Mouse (Mus musculus) lung, postnatal 0 days (tissue): ENCODE measurements around the gene Olfr1145. TPM values are rescaled to one million over a fixed set of nuclear protein-coding genes. Genes with fewer than 3 reads are reported as not detected.

ENCODE experiments used
- ATAC-seq: fragments of 200-750 bp; cut with Nextera tagmentation; 2 replicates; pipeline ENCODE4 v1.8.0; 2017; ENCODE audit warnings: moderate library complexity
- DNase-seq: peaks from one replicate; pipeline ENCODE4 v3.0.0-alpha.2; 2016; ENCODE audit warnings: low spot score
- H3K27ac ChIP-seq: fragments of 300-500 bp; sonication (generic); 2 replicates; pipeline ENCODE4 v1.5.1; 2014; ENCODE audit warnings: antibody characterized with exemption, mild to moderate bottlenecking, low read length, mixed read lengths
- H3K27me3 ChIP-seq: fragments of 300-500 bp; sonication (generic); replicated peaks from 2 replicates; pipeline ENCODE4 v1.6.1; 2014; ENCODE audit warnings: low read length, mixed read lengths; ENCODE audit not compliant: insufficient read depth
- H3K36me3 ChIP-seq: fragments of 300-500 bp; sonication (generic); 2 replicates; pipeline ENCODE4 v1.6.1; 2014; ENCODE audit warnings: low read length, mixed read lengths; ENCODE audit not compliant: insufficient read depth
- H3K4me1 ChIP-seq: fragments of 300-500 bp; sonication (generic); 2 replicates; pipeline ENCODE4 v1.6.1; 2014; ENCODE audit warnings: antibody characterized with exemption, low read depth, low read length, mixed read lengths; ENCODE audit not compliant: insufficient read depth
- H3K4me2 ChIP-seq: fragments of 300-500 bp; sonication (generic); replicated peaks from 2 replicates; pipeline ENCODE4 v1.6.1; 2014; ENCODE audit warnings: low read depth, mild to moderate bottlenecking, low read length, moderate library complexity, mixed read lengths
- H3K4me3 ChIP-seq: fragments of 300-500 bp; sonication (generic); 2 replicates; pipeline ENCODE4 v1.5.1; 2014; ENCODE audit warnings: low read depth, low read length
- H3K9ac ChIP-seq: fragments of 300-500 bp; sonication (generic); replicated peaks from 2 replicates; pipeline ENCODE4 v1.6.1; 2014; ENCODE audit warnings: low read depth, mild to moderate bottlenecking
- H3K9me3 ChIP-seq: fragments of 300-500 bp; sonication (generic); 2 replicates; pipeline ENCODE4 v1.6.1; 2016; ENCODE audit warnings: low read length, mixed read lengths
- CTCF ChIP-seq: IDR thresholded peaks from 2 replicates; pipeline ENCODE4 v1.5.1; 2016; ENCODE audit warnings: antibody characterized with exemption, mild to moderate bottlenecking
- EP300 ChIP-seq: IDR thresholded peaks from 2 replicates; pipeline ENCODE4 v1.6.1; 2016; ENCODE audit warnings: antibody characterized with exemption, mild to moderate bottlenecking, control low read depth
- WGBS: fragments of 180-500 bp; shearing (Covaris S2); extraction: QIAGEN DNeasy Blood & Tissue Kit; methylation state at CpG from one replicate; pipeline ENCODE4 v1.1.7; 2014; 5-methylcytosine and 5-hydroxymethylcytosine counted together
- polyA plus RNA-seq: library from polyadenylated mRNA; unstranded; fragments of >200 nt; fragmentation: Nextera tagmentation; extraction: Ambion mirVana; gene quantifications from 2 replicates; pipeline ENCODE4 v1.2.1, GENCODE M21; 2015

The Olfr1145 gene
- not detected in 2 replicates for polyA plus RNA-seq

GRCm38 (mm10) chr2:87809522-87809921 lies at the start of gene Olfr1145:
TSS of gene Olfr1145 (plus strand) at chr2:87809822.
- no peaks in the 10 kb centered on the region for H3K36me3 ChIP-seq
- TF ChIP-seq EP300: no peak
- TF ChIP-seq CTCF: no peak
- 58% methylated on average over 1 of the region's 1 CpGs for WGBS
- DNase-seq (no peak), ATAC-seq (no peak)
- H3K27me3 ChIP-seq: no peaks in the 10 kb centered on the region
- H3K9me3 ChIP-seq: no peaks in the 10 kb centered on the region
- H3K4me3 ChIP-seq: no peak within 1 kb of the TSS
- no peak within 1 kb of the TSS for H3K27ac ChIP-seq
- H3K4me2 ChIP-seq: no peak within 1 kb of the TSS
- H3K4me1 ChIP-seq: no peaks in the 10 kb centered on the region
- H3K9ac ChIP-seq: no peak within 1 kb of the TSS

DNA sequence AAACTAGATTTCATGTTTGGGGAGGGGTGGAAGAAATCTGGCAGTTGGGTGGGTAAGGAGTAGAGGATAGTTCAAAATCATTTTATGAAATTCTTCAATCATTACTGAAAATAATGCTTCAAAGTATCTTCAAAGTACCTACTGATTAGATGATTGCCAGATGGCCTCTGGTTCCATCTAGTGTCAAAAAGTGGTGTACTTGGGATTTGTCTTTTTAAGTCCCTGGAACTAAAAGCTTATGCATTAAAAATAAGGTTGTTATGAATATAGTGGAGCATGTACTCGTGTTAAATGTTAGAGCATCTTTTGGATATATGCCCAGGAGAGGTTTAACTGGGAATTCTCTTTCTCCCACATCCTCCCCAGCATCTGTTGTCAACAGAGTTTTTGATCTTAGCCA lies 33.5 kb upstream of the Olfr1145 start:
- H3K36me3 ChIP-seq: no peaks in the 10 kb centered on the region
- no peaks in the 10 kb centered on the region for H3K9me3 ChIP-seq
- 28% methylated on average over 1 of the region's 1 CpGs for WGBS
- H3K4me1 ChIP-seq: no peaks in the 10 kb centered on the region
- H3K4me3 ChIP-seq: no peak overlapping the region
- no peak overlapping the region for H3K9ac ChIP-seq
- no peaks in the 10 kb centered on the region for H3K27me3 ChIP-seq
- DNase-seq (no peak), ATAC-seq (no peak)
- H3K4me2 ChIP-seq: no peak overlapping the region
- H3K27ac ChIP-seq: no peak overlapping the region
- no peak for TF ChIP-seq CTCF
- no peak for TF ChIP-seq EP300

DNA sequence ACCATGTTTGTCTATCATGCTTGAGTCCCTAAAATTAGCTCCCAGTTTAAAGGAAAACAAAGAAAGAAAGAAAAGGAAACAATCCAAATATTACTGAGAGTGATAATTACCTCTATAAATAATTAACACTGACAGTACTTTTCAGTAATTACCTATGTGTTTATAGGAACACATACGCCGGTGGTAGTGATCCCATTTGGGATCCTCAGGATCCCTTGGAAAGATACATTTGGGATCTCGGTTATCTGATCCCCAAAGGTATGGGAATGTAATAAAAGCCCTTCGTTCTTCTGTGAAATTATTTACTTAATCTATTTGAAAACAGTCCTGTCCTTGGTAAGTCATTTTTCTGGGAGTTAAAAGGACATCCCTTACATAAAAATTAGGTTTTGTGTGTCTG lies 30.4 kb upstream of the Olfr1145 start, which contains the start of gene Olfr152:
Gene Olfr152, plus strand, starts transcription at position 301 of the 400 bp plus-strand sequence.
- Histone ChIP-seq H3K27me3 (no peaks in the 10 kb centered on the region), H3K4me3 (no peak within 1 kb of the TSS), H3K9ac (no peak within 1 kb of the TSS), H3K9me3 (no peaks in the 10 kb centered on the region), H3K4me2 (no peak within 1 kb of the TSS), H3K4me1 (no peaks in the 10 kb centered on the region), H3K36me3 (no peaks in the 10 kb centered on the region), H3K27ac (no peak within 1 kb of the TSS)
- ATAC-seq (no peak), DNase-seq (no peak)
- WGBS: 62% methylated on average over 4 of the region's 4 CpGs
- TF ChIP-seq CTCF (no peak), EP300 (no peak)

DNA sequence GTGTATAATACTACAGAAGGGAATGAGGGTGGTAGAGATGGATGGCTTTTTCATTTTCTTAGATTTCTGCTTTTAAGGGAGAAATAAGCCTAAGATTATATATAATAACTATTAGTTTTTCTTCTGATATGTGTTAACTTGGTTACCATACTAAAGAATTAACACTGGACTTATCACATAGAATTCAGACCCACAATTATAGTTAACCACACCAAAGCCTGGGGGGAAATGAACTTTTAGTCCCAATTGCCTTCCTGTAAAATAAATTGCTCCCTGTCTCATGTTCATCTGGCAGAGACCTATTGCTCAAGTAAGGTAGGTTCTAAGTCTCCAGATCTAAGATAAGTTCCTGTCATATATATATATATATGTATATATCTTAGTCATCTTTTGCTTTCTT lies 9.3 kb upstream of the Olfr1145 start, which contains the start of gene Olfr1143:
Gene Olfr1143, plus strand, starts transcription at position 301 of the 400 bp plus-strand sequence.
- DNase-seq: no peak
- TF ChIP-seq EP300 (no peak), CTCF (no peak)
- Histone ChIP-seq H3K4me2 (no peak within 1 kb of the TSS), H3K9me3 (no peaks in the 10 kb centered on the region), H3K27me3 (no peaks in the 10 kb centered on the region), H3K9ac (no peak within 1 kb of the TSS), H3K27ac (no peak within 1 kb of the TSS), H3K4me1 (no peaks in the 10 kb centered on the region), H3K36me3 (no peaks in the 10 kb centered on the region), H3K4me3 (no peak within 1 kb of the TSS)
- no peak for ATAC-seq

- no peaks in the 10 kb centered on the region for H3K27me3 ChIP-seq
- TF ChIP-seq EP300 (no peak), CTCF (no peak)
- DNase-seq (no peak), ATAC-seq (no peak)
- WGBS: 85% methylated on average over 1 of the region's 1 CpGs
- no peak within 1 kb of the TSS for H3K9ac ChIP-seq
- no peaks in the 10 kb centered on the region for H3K36me3 ChIP-seq
- no peak within 1 kb of the TSS for H3K4me3 ChIP-seq
- H3K27ac ChIP-seq: no peak within 1 kb of the TSS
- H3K4me1 ChIP-seq: no peaks in the 10 kb centered on the region
- no peaks in the 10 kb centered on the region for H3K9me3 ChIP-seq
- no peak within 1 kb of the TSS for H3K4me2 ChIP-seq
These were observed 20.6 kb downstream of the Olfr1145 start, which contains the start of gene Olfr1148 for GRCm38 (mm10) chr2:87830233-87830632. TSS of gene Olfr1148 (plus strand) at chr2:87830533.

GRCm38 (mm10) chr2:87843693-87844092 lies 34.1 kb downstream of the Olfr1145 start, which contains the start of gene Olfr1150-ps1:
TSS of gene Olfr1150-ps1 (plus strand) at chr2:87843993.
- ATAC-seq (no peak), DNase-seq (no peak)
- H3K9me3 ChIP-seq: no peaks in the 10 kb centered on the region
- no peaks in the 10 kb centered on the region for H3K36me3 ChIP-seq
- TF ChIP-seq EP300 (no peak), CTCF (no peak)
- no peak within 1 kb of the TSS for H3K4me2 ChIP-seq
- no peaks in the 10 kb centered on the region for H3K27me3 ChIP-seq
- 74% methylated on average over 1 of the region's 1 CpGs for WGBS
- H3K4me3 ChIP-seq: no peak within 1 kb of the TSS
- no peak within 1 kb of the TSS for H3K9ac ChIP-seq
- no peaks in the 10 kb centered on the region for H3K4me1 ChIP-seq
- no peak within 1 kb of the TSS for H3K27ac ChIP-seq

DNA sequence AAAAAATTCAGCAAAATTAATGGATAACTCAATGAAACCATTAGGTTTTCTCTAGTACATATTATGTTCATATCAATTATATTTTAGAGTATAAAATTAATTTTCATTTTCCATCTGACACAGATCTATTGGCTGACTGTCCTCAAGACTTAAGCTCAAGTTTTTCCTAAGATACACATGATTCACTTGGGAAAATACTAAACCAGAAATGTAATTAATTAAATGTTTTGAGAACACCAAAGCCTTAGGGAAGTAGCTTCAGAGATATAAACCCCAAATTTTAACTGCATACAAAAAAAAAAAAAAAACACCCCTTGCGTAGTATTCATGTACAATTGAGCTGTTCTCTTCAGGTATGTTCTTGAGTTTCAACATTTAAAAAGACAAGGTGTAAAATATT lies 45.9 kb downstream of the Olfr1145 start, which contains the start of gene Olfr1151:
Gene Olfr1151, plus strand, starts transcription at position 301 of the 400 bp plus-strand sequence.
- no peak within 1 kb of the TSS for H3K4me3 ChIP-seq
- no peaks in the 10 kb centered on the region for H3K27me3 ChIP-seq
- H3K4me1 ChIP-seq: no peaks in the 10 kb centered on the region
- no peak within 1 kb of the TSS for H3K4me2 ChIP-seq
- no peak for ATAC-seq
- no peak within 1 kb of the TSS for H3K27ac ChIP-seq
- TF ChIP-seq EP300: no peak
- no peak for TF ChIP-seq CTCF
- no peaks in the 10 kb centered on the region for H3K9me3 ChIP-seq
- no peak for DNase-seq
- H3K36me3 ChIP-seq: no peaks in the 10 kb centered on the region
- 81% methylated on average over 1 of the region's 1 CpGs for WGBS
- H3K9ac ChIP-seq: no peak within 1 kb of the TSS

Other genes starting within 250 kb of the Olfr1145 start
- not detected in 2 replicates for gene Olfr1129, start 235.9 kb upstream of the Olfr1145 start, polyA plus RNA-seq
- not detected in 2 replicates for gene Olfr1130, start 203.6 kb upstream of the Olfr1145 start, polyA plus RNA-seq
- not detected in 2 replicates for gene Olfr1131, start 182.7 kb upstream of the Olfr1145 start, polyA plus RNA-seq
- not detected in 2 replicates for gene Olfr1132, start 172.3 kb upstream of the Olfr1145 start, polyA plus RNA-seq
- not detected in 2 replicates for gene Olfr1133, start 162.4 kb upstream of the Olfr1145 start, polyA plus RNA-seq
- gene Olfr1134, start 151.4 kb upstream of the Olfr1145 start, polyA plus RNA-seq: not detected in 2 replicates
- gene Olfr1135, start 136.2 kb upstream of the Olfr1145 start, polyA plus RNA-seq: not detected in 2 replicates
- not detected in 2 replicates for gene Olfr1136, start 115.9 kb upstream of the Olfr1145 start, polyA plus RNA-seq
- gene Olfr1137, start 96.6 kb upstream of the Olfr1145 start, polyA plus RNA-seq: not detected in 2 replicates
- not detected in 2 replicates for gene Olfr1138, start 69.8 kb upstream of the Olfr1145 start, polyA plus RNA-seq
- gene Olfr1140, start 66.1 kb upstream of the Olfr1145 start, polyA plus RNA-seq: not detected in 2 replicates
- gene Olfr1141, start 55.8 kb upstream of the Olfr1145 start, polyA plus RNA-seq: not detected in 2 replicates
- not detected in 2 replicates for gene Olfr152, start 30.3 kb upstream of the Olfr1145 start, polyA plus RNA-seq
- not detected in 2 replicates for gene Olfr1143, start 9.2 kb upstream of the Olfr1145 start, polyA plus RNA-seq
- not detected in 2 replicates for gene Olfr1148, start 20.7 kb downstream of the Olfr1145 start, polyA plus RNA-seq
- not detected in 2 replicates for gene Olfr1150-ps1, start 34.2 kb downstream of the Olfr1145 start, polyA plus RNA-seq
- gene Olfr1151, start 46.0 kb downstream of the Olfr1145 start, polyA plus RNA-seq: not detected in 2 replicates
- gene Olfr1152, start 56.7 kb downstream of the Olfr1145 start, polyA plus RNA-seq: not detected in 2 replicates
- not detected in 2 replicates for gene Olfr1153, start 85.1 kb downstream of the Olfr1145 start, polyA plus RNA-seq
- not detected in 2 replicates for gene Olfr1154, start 95.3 kb downstream of the Olfr1145 start, polyA plus RNA-seq
- not detected in 2 replicates for gene Olfr1155, start 135.3 kb downstream of the Olfr1145 start, polyA plus RNA-seq
- not detected in 2 replicates for gene Olfr1156, start 143.3 kb downstream of the Olfr1145 start, polyA plus RNA-seq
- not detected in 2 replicates for gene Olfr1157, start 158.5 kb downstream of the Olfr1145 start, polyA plus RNA-seq
- not detected in 2 replicates for gene Olfr74, start 164.8 kb downstream of the Olfr1145 start, polyA plus RNA-seq
- gene Olfr1158, start 180.3 kb downstream of the Olfr1145 start, polyA plus RNA-seq: not detected in 2 replicates
- gene Olfr1160, start 198.4 kb downstream of the Olfr1145 start, polyA plus RNA-seq: not detected in 2 replicates
- not detected in 2 replicates for gene Olfr1161, start 213.0 kb downstream of the Olfr1145 start, polyA plus RNA-seq
- not detected in 2 replicates for gene Olfr73, start 227.9 kb downstream of the Olfr1145 start, polyA plus RNA-seq
- not detected in 2 replicates for gene Olfr1162, start 241.3 kb downstream of the Olfr1145 start, polyA plus RNA-seq